Mouse (Mus musculus): Measurements from ENCODE around the gene Dnah8. TPM values are rescaled to one million over a fixed set of nuclear protein-coding genes. Genes with fewer than 3 reads are reported as not detected.

Gene Dnah8
- polyA plus RNA-seq, 1 experiment from 2014 or later: 2.8 TPM

- WGBS: 59% methylated on average over 4 of the region's 4 CpGs
- no peak overlapping the region for H3K4me3 ChIP-seq (replicated peaks)
Measured at GRCm38 (mm10) chr17:30727788-30728187, 103.6 kb downstream of the Dnah8 start.

GRCm38 (mm10) chr17:30732736-30733135 lies 108.6 kb downstream of the Dnah8 start:
- no peaks in the 10 kb centered on the region for H3K36me3 ChIP-seq
- H3K27ac ChIP-seq (replicated peaks): no peak overlapping the region
- H3K4me2 ChIP-seq: no peak overlapping the region
- H3K9me3 ChIP-seq (replicated peaks): no peaks in the 10 kb centered on the region
- no peak for ATAC-seq (ENCODE audit: low FRiP score)
- no peak overlapping the region for H3K9ac ChIP-seq (replicated peaks)
- no peak overlapping the region for H3K4me3 ChIP-seq (replicated peaks)
- no peaks in the 10 kb centered on the region for H3K27me3 ChIP-seq (replicated peaks)
- 83% methylated on average over 3 of the region's 3 CpGs for WGBS
- 0 out of 2 replicates have a peak, but pooled peaks cover 4% of the 10 kb centered on the region for H3K4me1 ChIP-seq

More at GRCm38 (mm10) chr17:30727788-30728187, 103.6 kb downstream of the Dnah8 start:
- Histone ChIP-seq H3K9me3 (replicated peaks) (no peaks in the 10 kb centered on the region), H3K27ac (replicated peaks) (no peak overlapping the region), H3K36me3 (no peaks in the 10 kb centered on the region), H3K4me1 (no peaks in the 10 kb centered on the region), H3K27me3 (replicated peaks) (no peaks in the 10 kb centered on the region), H3K9ac (replicated peaks) (no peak overlapping the region), H3K4me2 (no peak overlapping the region)
- no peak for ATAC-seq (ENCODE audit: low FRiP score)

- Histone ChIP-seq H3K4me3 (replicated peaks) (no peak overlapping the region), H3K27me3 (replicated peaks) (no peaks in the 10 kb centered on the region), H3K36me3 (no peaks in the 10 kb centered on the region), H3K27ac (replicated peaks) (no peak overlapping the region), H3K9me3 (replicated peaks) (no peaks in the 10 kb centered on the region), H3K9ac (replicated peaks) (no peak overlapping the region), H3K4me1 (0 out of 2 replicates have a peak, but pooled peaks cover 4% of the 10 kb centered on the region), H3K4me2 (no peak overlapping the region)
- ATAC-seq (ENCODE audit: low FRiP score): no peak
- 93% methylated on average over 8 of the region's 8 CpGs for WGBS
Measured at GRCm38 (mm10) chr17:30734770-30735169, 110.6 kb downstream of the Dnah8 start.

GRCm38 (mm10) chr17:30735454-30735853 lies 111.3 kb downstream of the Dnah8 start:
- Histone ChIP-seq H3K9ac (replicated peaks) (no peak overlapping the region), H3K4me1 (0 out of 2 replicates have a peak, but pooled peaks cover 4% of the 10 kb centered on the region), H3K4me3 (replicated peaks) (no peak overlapping the region), H3K27ac (replicated peaks) (no peak overlapping the region), H3K27me3 (replicated peaks) (no peaks in the 10 kb centered on the region), H3K4me2 (no peak overlapping the region), H3K36me3 (no peaks in the 10 kb centered on the region), H3K9me3 (replicated peaks) (no peaks in the 10 kb centered on the region)
- whole genome bisulfite sequencing: 100% methylated on average over 2 of the region's 2 CpGs
- ATAC-seq (ENCODE audit: low FRiP score): no peak

- Histone ChIP-seq H3K4me3 (replicated peaks) (no peak overlapping the region), H3K36me3 (no peaks in the 10 kb centered on the region), H3K4me2 (no peak overlapping the region), H3K9ac (replicated peaks) (no peak overlapping the region), H3K27me3 (replicated peaks) (no peaks in the 10 kb centered on the region), H3K9me3 (replicated peaks) (no peaks in the 10 kb centered on the region), H3K27ac (replicated peaks) (no peak overlapping the region), H3K4me1 (0 out of 2 replicates have a peak, but pooled peaks cover 4% of the 10 kb centered on the region)
- WGBS: 57% methylated on average over 6 of the region's 6 CpGs
- ATAC-seq (ENCODE audit: low FRiP score): no peak
Measured at GRCm38 (mm10) chr17:30737797-30738196, 113.6 kb downstream of the Dnah8 start.

- no peaks in the 10 kb centered on the region for H3K27me3 ChIP-seq (replicated peaks)
- no peak overlapping the region for H3K4me3 ChIP-seq (replicated peaks)
- WGBS: 93% methylated on average over 3 of the region's 3 CpGs
- H3K27ac ChIP-seq (replicated peaks): no peak overlapping the region
- no peaks in the 10 kb centered on the region for H3K36me3 ChIP-seq
- ATAC-seq (ENCODE audit: low FRiP score): no peak
- H3K4me2 ChIP-seq: no peak overlapping the region
- 0 out of 2 replicates have a peak, but pooled peaks cover 4% of the 10 kb centered on the region for H3K4me1 ChIP-seq
- no peak overlapping the region for H3K9ac ChIP-seq (replicated peaks)
- H3K9me3 ChIP-seq (replicated peaks): no peaks in the 10 kb centered on the region
Measured at GRCm38 (mm10) chr17:30739769-30740168, 115.6 kb downstream of the Dnah8 start.

GRCm38 (mm10) chr17:30743947-30744346 lies 119.8 kb downstream of the Dnah8 start:
- ATAC-seq (ENCODE audit: low FRiP score): no peak
- Histone ChIP-seq H3K9ac (replicated peaks) (no peak overlapping the region), H3K4me1 (peaks cover 14% of the 10 kb centered on the region), H3K36me3 (no peaks in the 10 kb centered on the region), H3K9me3 (replicated peaks) (no peaks in the 10 kb centered on the region), H3K27ac (replicated peaks) (no peak overlapping the region), H3K27me3 (replicated peaks) (no peaks in the 10 kb centered on the region), H3K4me2 (no peak overlapping the region), H3K4me3 (replicated peaks) (no peak overlapping the region)
- 87% methylated on average over 3 of the region's 3 CpGs for WGBS

GRCm38 (mm10) chr17:30746056-30747024 lies 122.2 kb downstream of the Dnah8 start:
- Histone ChIP-seq H3K4me1 (peaks cover 23% of the 10 kb centered on the region), H3K36me3 (no peaks in the 10 kb centered on the region), H3K9ac (replicated peaks) (no peak overlapping the region), H3K4me2 (peak overlapping the region; percentile 39), H3K9me3 (replicated peaks) (no peaks in the 10 kb centered on the region), H3K4me3 (replicated peaks) (no peak overlapping the region), H3K27me3 (replicated peaks) (no peaks in the 10 kb centered on the region), H3K27ac (replicated peaks) (peak overlapping the region; percentile 4; the same call in 1 of the 2 replicates)
- 34% methylated on average over 29 of the region's 29 CpGs for WGBS
- ATAC-seq (ENCODE audit: low FRiP score): peak; percentile 83; the same call in 1 of the 2 replicates

GRCm38 (mm10) chr17:30749391-30749790 lies 125.2 kb downstream of the Dnah8 start:
- WGBS: 87% methylated on average over 12 of the region's 12 CpGs

GRCm38 (mm10) chr17:30750269-30750668 lies 126.1 kb downstream of the Dnah8 start:
- no peak overlapping the region for H3K27ac ChIP-seq (replicated peaks)
- H3K9ac ChIP-seq (replicated peaks): no peak overlapping the region
- H3K9me3 ChIP-seq (replicated peaks): no peaks in the 10 kb centered on the region
- H3K27me3 ChIP-seq (replicated peaks): no peaks in the 10 kb centered on the region
- no peaks in the 10 kb centered on the region for H3K36me3 ChIP-seq
- H3K4me3 ChIP-seq (replicated peaks): no peak overlapping the region
- WGBS: 56% methylated on average over 6 of the region's 6 CpGs
- H3K4me2 ChIP-seq: no peak overlapping the region
- peaks cover 23% of the 10 kb centered on the region for H3K4me1 ChIP-seq
- ATAC-seq (ENCODE audit: low FRiP score): no peak

More at GRCm38 (mm10) chr17:30749391-30749790, 125.2 kb downstream of the Dnah8 start:
- no peak overlapping the region for H3K4me3 ChIP-seq (replicated peaks)
- H3K9me3 ChIP-seq (replicated peaks): no peaks in the 10 kb centered on the region
- no peak for ATAC-seq (ENCODE audit: low FRiP score)
- H3K36me3 ChIP-seq: no peaks in the 10 kb centered on the region
- H3K27ac ChIP-seq (replicated peaks): no peak overlapping the region
- no peaks in the 10 kb centered on the region for H3K27me3 ChIP-seq (replicated peaks)
- H3K4me2 ChIP-seq: no peak overlapping the region
- H3K9ac ChIP-seq (replicated peaks): no peak overlapping the region
- H3K4me1 ChIP-seq: peaks cover 23% of the 10 kb centered on the region

GRCm38 (mm10) chr17:30752370-30752818 lies 128.2 kb downstream of the Dnah8 start:
- no peak overlapping the region for H3K4me3 ChIP-seq (replicated peaks)
- no peaks in the 10 kb centered on the region for H3K9me3 ChIP-seq (replicated peaks)
- H3K36me3 ChIP-seq: no peaks in the 10 kb centered on the region
- H3K27me3 ChIP-seq (replicated peaks): no peaks in the 10 kb centered on the region
- WGBS: 75% methylated on average over 12 of the region's 12 CpGs
- H3K4me1 ChIP-seq: 0 out of 2 replicates have a peak, but pooled peaks cover 10% of the 10 kb centered on the region
- H3K4me2 ChIP-seq: no peak overlapping the region
- no peak overlapping the region for H3K9ac ChIP-seq (replicated peaks)
- H3K27ac ChIP-seq (replicated peaks): no peak overlapping the region
- no peak for ATAC-seq (ENCODE audit: low FRiP score)

GRCm38 (mm10) chr17:30753201-30753600 lies 129.0 kb downstream of the Dnah8 start:
- 96% methylated on average over 6 of the region's 6 CpGs for WGBS
- no peak for ATAC-seq (ENCODE audit: low FRiP score)

More at GRCm38 (mm10) chr17:30753201-30753600, 129.0 kb downstream of the Dnah8 start:
- H3K4me3 ChIP-seq (replicated peaks): no peak overlapping the region
- H3K4me1 ChIP-seq: 0 out of 2 replicates have a peak, but pooled peaks cover 10% of the 10 kb centered on the region
- H3K9ac ChIP-seq (replicated peaks): no peak overlapping the region
- H3K4me2 ChIP-seq: no peak overlapping the region
- no peaks in the 10 kb centered on the region for H3K27me3 ChIP-seq (replicated peaks)
- H3K9me3 ChIP-seq (replicated peaks): no peaks in the 10 kb centered on the region
- no peaks in the 10 kb centered on the region for H3K36me3 ChIP-seq
- no peak overlapping the region for H3K27ac ChIP-seq (replicated peaks)

All from neural tube, embryonic 15.5 days (tissue).